Mouse (Mus musculus) hindbrain, postnatal 0 days (tissue): Measurements from ENCODE around the gene Tmtc4. TPM values are rescaled to one million over a fixed set of nuclear protein-coding genes. Genes with fewer than 3 reads are reported as not detected.

Source experiments
- ATAC-seq: fragments of 200-750 bp; cut with Nextera tagmentation; 2 replicates; pipeline ENCODE4 v1.8.0; 2017; ENCODE audit warnings: mild to moderate bottlenecking, moderate TSS enrichment, moderate library complexity
- DNase-seq: peaks from one replicate; pipeline ENCODE4 v3.0.0-alpha.2; 2015; ENCODE audit warnings: low spot score
- H3K27ac ChIP-seq: fragments of 300-500 bp; sonication (generic); 2 replicates; pipeline ENCODE4 v1.5.1; 2014; ENCODE audit warnings: mild to moderate bottlenecking
- H3K27me3 ChIP-seq: fragments of 300-500 bp; sonication (generic); 2 replicates; pipeline ENCODE4 v1.6.1; 2014; ENCODE audit warnings: low read length, mixed read lengths; ENCODE audit not compliant: insufficient read depth
- H3K36me3 ChIP-seq: fragments of 300-500 bp; sonication (generic); 2 replicates; pipeline ENCODE4 v1.6.1; 2014; ENCODE audit warnings: low read length, mixed read lengths; ENCODE audit not compliant: insufficient read depth
- H3K4me1 ChIP-seq: fragments of 300-500 bp; sonication (generic); 2 replicates; pipeline ENCODE4 v1.6.1; 2014; ENCODE audit warnings: antibody characterized with exemption, low read length, mixed read lengths; ENCODE audit not compliant: insufficient read depth
- H3K4me2 ChIP-seq: fragments of 300-500 bp; sonication (generic); 2 replicates; pipeline ENCODE4 v1.6.1; 2014; ENCODE audit warnings: low read depth, mild to moderate bottlenecking, low read length, moderate library complexity, mixed read lengths
- H3K4me3 ChIP-seq: fragments of 300-500 bp; sonication (generic); 2 replicates; pipeline ENCODE4 v1.5.1; 2014; ENCODE audit warnings: low read length
- H3K9ac ChIP-seq: fragments of 300-500 bp; sonication (generic); replicated peaks from 2 replicates; pipeline ENCODE4 v1.6.1; 2014; ENCODE audit warnings: mild to moderate bottlenecking, low read length, moderate library complexity, mixed read lengths
- H3K9me3 ChIP-seq: fragments of 300-500 bp; sonication (generic); 2 replicates; pipeline ENCODE4 v1.6.1; 2016; ENCODE audit warnings: low read length, mixed read lengths
- CTCF ChIP-seq: IDR thresholded peaks from 2 replicates; pipeline ENCODE4 v1.5.1; 2016; ENCODE audit warnings: antibody characterized with exemption, control low read depth, low read depth
- WGBS: fragments of 180-500 bp; shearing (Covaris S2); extraction: QIAGEN DNeasy Blood & Tissue Kit; methylation state at CpG from one replicate; pipeline ENCODE4 v1.1.7; 2014; 5-methylcytosine and 5-hydroxymethylcytosine counted together
- polyA plus RNA-seq: library from polyadenylated mRNA; unstranded; fragments of >200 nt; fragmentation: Nextera tagmentation; extraction: Ambion mirVana; gene quantifications from 2 replicates; pipeline ENCODE4 v1.2.1, GENCODE M21; 2015
- total RNA-seq: library from RNA; depleted of rRNA; stranded (reverse); fragments of >200 nt; gene quantifications from 2 replicates; pipeline ENCODE4 v1.2.3, GENCODE M21; 2014

The Tmtc4 gene
- total and polyA plus RNA-seq, 2 experiments from 2014 or later = 31.1 to 105 TPM

- TF ChIP-seq CTCF = no peak
- Histone ChIP-seq H3K4me2 (no peak overlapping the region), H3K27me3 (no peaks in the 10 kb centered on the region), H3K9ac (no peak overlapping the region), H3K4me3 (no peak overlapping the region), H3K27ac (no peak overlapping the region), H3K36me3 (no peaks in the 10 kb centered on the region), H3K4me1 (no peaks in the 10 kb centered on the region), H3K9me3 (no peaks in the 10 kb centered on the region)
- ATAC-seq (no peak), DNase-seq (no peak)
- 72% methylated on average over 4 of the region's 4 CpGs for WGBS
These were observed 6.8 kb upstream of the Tmtc4 start for GRCm38 (mm10) chr14:122990521-122991052.

GRCm38 (mm10) chr14:122986404-122986803 lies 2.6 kb upstream of the Tmtc4 start:
- H3K4me1 ChIP-seq = peaks cover 13% of the 10 kb centered on the region; the same call in 1 of the 2 replicates
- WGBS = 90% methylated on average over 2 of the region's 2 CpGs
- TF ChIP-seq CTCF = no peak

GRCm38 (mm10) chr14:122982571-122983225 lies 1.1 kb downstream of the Tmtc4 start:
- ATAC-seq = peak; percentile 87
- peak overlapping the region; percentile 80 for H3K9ac ChIP-seq
- peak; percentile 85 for DNase-seq
- no peak for TF ChIP-seq CTCF
- peak overlapping the region; percentile 82 for H3K4me3 ChIP-seq
- 2% methylated on average over 56 of the region's 63 CpGs for WGBS
- H3K9me3 ChIP-seq = no peaks in the 10 kb centered on the region
- H3K4me1 ChIP-seq = peaks cover 15% of the 10 kb centered on the region; the same call in 1 of the 2 replicates
- H3K27me3 ChIP-seq = no peaks in the 10 kb centered on the region
- H3K4me2 ChIP-seq = peak overlapping the region; percentile 86
- no peaks in the 10 kb centered on the region for H3K36me3 ChIP-seq
- H3K27ac ChIP-seq = peak overlapping the region; percentile 95

More at GRCm38 (mm10) chr14:122986404-122986803, 2.6 kb upstream of the Tmtc4 start:
- H3K27ac ChIP-seq = no peak overlapping the region
- H3K27me3 ChIP-seq = no peaks in the 10 kb centered on the region
- no peak for DNase-seq
- H3K9ac ChIP-seq = no peak overlapping the region
- H3K4me3 ChIP-seq = no peak overlapping the region
- H3K4me2 ChIP-seq = no peak overlapping the region
- H3K36me3 ChIP-seq = no peaks in the 10 kb centered on the region
- no peaks in the 10 kb centered on the region for H3K9me3 ChIP-seq
- ATAC-seq = no peak

- H3K36me3 ChIP-seq = no peaks in the 10 kb centered on the region
- DNase-seq = no peak
- H3K27me3 ChIP-seq = no peaks in the 10 kb centered on the region
- H3K4me3 ChIP-seq = peak overlapping the region; percentile 82
- peak overlapping the region; percentile 80 for H3K9ac ChIP-seq
- no peak for TF ChIP-seq CTCF
- peaks cover 16% of the 10 kb centered on the region; the same call in 1 of the 2 replicates for H3K4me1 ChIP-seq
- 22% methylated on average over 8 of the region's 8 CpGs for WGBS
- H3K9me3 ChIP-seq = no peaks in the 10 kb centered on the region
- peak overlapping the region; percentile 95 for H3K27ac ChIP-seq
- H3K4me2 ChIP-seq = peak overlapping the region; percentile 86
- ATAC-seq = 0 out of 2 replicates have a peak, but pooled peaks have one; percentile 0
These were observed 1.9 kb downstream of the Tmtc4 start for GRCm38 (mm10) chr14:122981831-122982485.

GRCm38 (mm10) chr14:122978871-122979270 lies 5.0 kb downstream of the Tmtc4 start:
- 86% methylated on average over 3 of the region's 3 CpGs for WGBS
- Histone ChIP-seq H3K9ac (no peak overlapping the region), H3K4me1 (peaks cover 15% of the 10 kb centered on the region), H3K9me3 (no peaks in the 10 kb centered on the region), H3K27me3 (no peaks in the 10 kb centered on the region), H3K36me3 (no peaks in the 10 kb centered on the region), H3K4me3 (no peak overlapping the region), H3K4me2 (no peak overlapping the region), H3K27ac (no peak overlapping the region)
- DNase-seq = no peak
- ATAC-seq = no peak
- no peak for TF ChIP-seq CTCF

GRCm38 (mm10) chr14:122977797-122978140 lies 6.1 kb downstream of the Tmtc4 start:
- no peak for ATAC-seq
- peaks cover 11% of the 10 kb centered on the region for H3K4me1 ChIP-seq
- H3K4me3 ChIP-seq = no peak overlapping the region
- no peak for TF ChIP-seq CTCF
- no peak overlapping the region for H3K9ac ChIP-seq
- DNase-seq = no peak
- H3K36me3 ChIP-seq = no peaks in the 10 kb centered on the region
- H3K9me3 ChIP-seq = no peaks in the 10 kb centered on the region
- 48% methylated on average over 1 of the region's 1 CpGs for WGBS
- no peak overlapping the region for H3K4me2 ChIP-seq
- H3K27me3 ChIP-seq = no peaks in the 10 kb centered on the region
- no peak overlapping the region for H3K27ac ChIP-seq
